Mouse (Mus musculus) MEL (cell line): ENCODE measurements around the gene Olfr597.
"Not testable (repeated sequence)": the region's sequence is repeated elsewhere in the genome, so short reads cannot be mapped to it uniquely, and the experiment has no call there.

Experiments
- CTCF ChIP-seq, 3 experiments: IDR thresholded peaks in 2 of 3; conservative IDR thresholded peaks in 1 of 3; 2 replicates each; pipeline ENCODE4 v1.5.1; 2011 to 2012; ENCODE audit warnings: low read length in 3 of 3, low read depth in 2 of 3, mild to moderate bottlenecking in 2 of 3, improper control_type of control experiment in 1 of 3, inconsistent platforms in 1 of 3, mixed read lengths in 1 of 3, moderate library complexity in 1 of 3; ENCODE audit not compliant: control insufficient read depth in 1 of 3, insufficient read depth in 1 of 3, poor library complexity in 1 of 3, severe bottlenecking in 1 of 3
- GATA1 ChIP-seq: IDR thresholded peaks from 2 replicates; pipeline ENCODE4 v1.6.1; 2011; ENCODE audit warnings: low read depth, low read length, improper control_type of control experiment
- HCFC1 ChIP-seq: IDR thresholded peaks from 2 replicates; pipeline ENCODE4 v1.6.1; 2012; ENCODE audit warnings: low read depth, mild to moderate bottlenecking, inconsistent platforms, low read length, improper control_type of control experiment, moderate library complexity
- MAZ ChIP-seq: IDR thresholded peaks from 2 replicates; pipeline ENCODE4 v1.6.1; 2012; ENCODE audit warnings: low read depth, mild to moderate bottlenecking, inconsistent platforms, low read length, improper control_type of control experiment
- NRF1 ChIP-seq: IDR thresholded peaks from 2 replicates; pipeline ENCODE4 v1.6.1; 2014; ENCODE audit warnings: low read depth, mild to moderate bottlenecking, inconsistent platforms, low read length, improper control_type of control experiment, moderate library complexity; ENCODE audit not compliant: poor library complexity, insufficient read depth, severe bottlenecking
- POLR2A ChIP-seq, 2 experiments: IDR thresholded peaks; 2 replicates each; pipeline ENCODE4 v1.6.1; 2011 to 2012; ENCODE audit warnings: low read length in 2 of 2, mild to moderate bottlenecking in 2 of 2, control low read depth in 1 of 2, improper control_type of control experiment in 1 of 2, low read depth in 1 of 2, moderate library complexity in 1 of 2; ENCODE audit not compliant: control insufficient read depth in 1 of 2, insufficient read depth in 1 of 2, poor library complexity in 1 of 2
- USF1 ChIP-seq: IDR thresholded peaks from 2 replicates; pipeline ENCODE4 v1.6.1; 2014; ENCODE audit warnings: low read depth, mild to moderate bottlenecking, inconsistent platforms, low read length, improper control_type of control experiment, moderate library complexity

- TF ChIP-seq CTCF (IDR thresholded peaks at IDR 0.05 in 2 of 3, conservative IDR thresholded peaks at IDR 0.05 in 1 of 3; ENCODE audit: control insufficient read depth in 1 of 3, insufficient read depth in 1 of 3, low read depth in 2 of 3, low read length in 3 of 3, poor library complexity in 1 of 3, severe bottlenecking in 1 of 3); GATA1; MAZ; NRF1; POLR2A (IDR thresholded peaks at IDR 0.05; ENCODE audit: control insufficient read depth in 1 of 2, insufficient read depth in 1 of 2, low read depth in 1 of 2, low read length in 2 of 2, poor library complexity in 1 of 2); USF1; HCFC1: not testable (repeated sequence)
Observed at GRCm38 (mm10) chr7:103316015-103316414, at the start of gene Olfr597.
